Mouse (Mus musculus) heart, embryonic 13.5 days (tissue): Measurements from ENCODE around the gene Wdr66. TPM values are rescaled to one million over a fixed set of nuclear protein-coding genes. Genes with fewer than 3 reads are reported as not detected.
A peak's percentile ranks its signal among the peaks of the same experiment; 100 is the strongest.

ENCODE experiments used
- ATAC-seq: fragments of 200-750 bp; cut with Nextera tagmentation; 2 replicates; pipeline ENCODE4 v1.8.0; 2017; ENCODE audit warnings: moderate TSS enrichment; ENCODE audit not compliant: insufficient number of reproducible peaks, low FRiP score, low TSS enrichment; ENCODE audit errors: extremely low read depth
- H3K27ac ChIP-seq: fragments of 300-500 bp; sonication (generic); replicated peaks from 2 replicates; pipeline ENCODE4 v1.5.1; 2015; ENCODE audit warnings: moderate library complexity, mild to moderate bottlenecking, inconsistent platforms
- H3K27me3 ChIP-seq: fragments of 300-500 bp; sonication (generic); replicated peaks from 2 replicates; pipeline ENCODE4 v1.6.1; 2015; ENCODE audit warnings: mild to moderate bottlenecking, inconsistent platforms
- H3K36me3 ChIP-seq: fragments of 300-500 bp; sonication (generic); 2 replicates; pipeline ENCODE4 v1.6.1; 2015; ENCODE audit warnings: mild to moderate bottlenecking, inconsistent platforms
- H3K4me1 ChIP-seq: fragments of 300-500 bp; sonication (generic); 2 replicates; pipeline ENCODE4 v1.6.1; 2015; ENCODE audit warnings: inconsistent platforms
- H3K4me2 ChIP-seq: fragments of 300-500 bp; sonication (generic); 2 replicates; pipeline ENCODE4 v1.6.1; 2015; ENCODE audit warnings: inconsistent platforms, mild to moderate bottlenecking, moderate library complexity
- H3K4me3 ChIP-seq: fragments of 300-500 bp; sonication (generic); 2 replicates; pipeline ENCODE4 v1.5.1; 2015; ENCODE audit warnings: moderate library complexity, mild to moderate bottlenecking, inconsistent platforms
- H3K9ac ChIP-seq: fragments of 300-500 bp; sonication (generic); 2 replicates; pipeline ENCODE4 v1.6.1; 2015; ENCODE audit warnings: inconsistent platforms, mild to moderate bottlenecking, moderate library complexity
- H3K9me3 ChIP-seq: fragments of 300-500 bp; sonication (generic); 2 replicates; pipeline ENCODE4 v1.6.1; 2016; ENCODE audit warnings: inconsistent platforms
- WGBS: fragments of 180-500 bp; shearing (Covaris S2); methylation state at CpG from one replicate; pipeline ENCODE4 v1.1.7; 2015; ENCODE audit warnings: mixed read lengths; 5-methylcytosine and 5-hydroxymethylcytosine counted together
- polyA plus RNA-seq: library from polyadenylated mRNA; unstranded; fragments of >200 nt; fragmentation: Nextera tagmentation; extraction: Ambion mirVana; gene quantifications from 2 replicates; pipeline ENCODE4 v1.2.1, GENCODE M21; 2015

Wdr66 gene
- polyA plus RNA-seq, 1 experiment from 2014 or later, result 0.91 TPM

GRCm38 (mm10) chr5:123364302-123364971 is 112.5 kb downstream of the Wdr66 start:
- Histone ChIP-seq H3K4me2 (0 out of 2 replicates have a peak overlapping the region, but pooled peaks have one; percentile 10), H3K4me3 (no peak overlapping the region), H3K4me1 (peaks cover 17% of the 10 kb centered on the region), H3K27me3 (no peaks in the 10 kb centered on the region), H3K9me3 (no peaks in the 10 kb centered on the region), H3K9ac (peak overlapping the region; percentile 68), H3K27ac (peak overlapping the region; percentile 92), H3K36me3 (peaks cover 94% of the 10 kb centered on the region)
- WGBS, result 59% methylated on average over 11 of the region's 11 CpGs
- ATAC-seq, result no peak; the same call in 1 of the 2 replicates

- Histone ChIP-seq H3K9ac (no peak overlapping the region), H3K27me3 (no peaks in the 10 kb centered on the region), H3K36me3 (peaks cover 93% of the 10 kb centered on the region), H3K4me2 (no peak overlapping the region), H3K9me3 (no peaks in the 10 kb centered on the region), H3K27ac (no peak overlapping the region), H3K4me1 (peaks cover 12% of the 10 kb centered on the region), H3K4me3 (no peak overlapping the region)
- ATAC-seq, result no peak
- WGBS, result 74% methylated on average over 13 of the region's 13 CpGs
Observed at GRCm38 (mm10) chr5:123368869-123369488, 117.1 kb downstream of the Wdr66 start.

GRCm38 (mm10) chr5:123370049-123370448 is 118.1 kb downstream of the Wdr66 start:
- H3K27me3 ChIP-seq, result no peaks in the 10 kb centered on the region
- H3K4me2 ChIP-seq, result no peak overlapping the region
- no peak overlapping the region for H3K27ac ChIP-seq
- 87% methylated on average over 5 of the region's 5 CpGs for WGBS
- H3K9ac ChIP-seq, result no peak overlapping the region
- no peak for ATAC-seq
- peaks cover 1% of the 10 kb centered on the region; the same call in 1 of the 2 replicates for H3K4me1 ChIP-seq
- H3K4me3 ChIP-seq, result no peak overlapping the region
- H3K9me3 ChIP-seq, result no peaks in the 10 kb centered on the region
- H3K36me3 ChIP-seq, result peaks cover 89% of the 10 kb centered on the region

- Histone ChIP-seq H3K4me2 (no peak overlapping the region), H3K27ac (no peak overlapping the region), H3K9ac (no peak overlapping the region), H3K4me3 (no peak overlapping the region), H3K9me3 (no peaks in the 10 kb centered on the region), H3K4me1 (peaks cover 37% of the 10 kb centered on the region), H3K36me3 (peaks cover 47% of the 10 kb centered on the region), H3K27me3 (no peaks in the 10 kb centered on the region)
- 92% methylated on average over 10 of the region's 10 CpGs for WGBS
- ATAC-seq, result no peak
Observed at GRCm38 (mm10) chr5:123375262-123375661, 123.4 kb downstream of the Wdr66 start.

GRCm38 (mm10) chr5:123375793-123376452 is 124.0 kb downstream of the Wdr66 start:
- H3K4me1 ChIP-seq, result peaks cover 37% of the 10 kb centered on the region
- ATAC-seq, result no peak
- peak overlapping the region; percentile 72; the same call in 1 of the 2 replicates for H3K27ac ChIP-seq
- H3K9me3 ChIP-seq, result no peaks in the 10 kb centered on the region
- 0 out of 2 replicates have a peak, but pooled peaks cover under 1% of the 10 kb centered on the region for H3K27me3 ChIP-seq
- peak overlapping the region; percentile 8; the same call in 1 of the 2 replicates for H3K4me2 ChIP-seq
- no peak overlapping the region for H3K9ac ChIP-seq
- H3K4me3 ChIP-seq, result no peak overlapping the region
- H3K36me3 ChIP-seq, result peaks cover 40% of the 10 kb centered on the region
- 89% methylated on average over 6 of the region's 6 CpGs for WGBS

GRCm38 (mm10) chr5:123376569-123376968 is 124.7 kb downstream of the Wdr66 start:
- Histone ChIP-seq H3K4me3 (no peak overlapping the region), H3K27ac (peak overlapping the region; percentile 72), H3K4me1 (peaks cover 39% of the 10 kb centered on the region), H3K4me2 (peak overlapping the region; percentile 8), H3K9ac (0 out of 2 replicates have a peak overlapping the region, but pooled peaks have one; percentile 28), H3K27me3 (0 out of 2 replicates have a peak, but pooled peaks cover 5% of the 10 kb centered on the region), H3K9me3 (no peaks in the 10 kb centered on the region), H3K36me3 (peaks cover 34% of the 10 kb centered on the region)
- no peak for ATAC-seq
- 31% methylated on average over 10 of the region's 10 CpGs for WGBS

Other genes starting within 250 kb of the Wdr66 start
- gene Orai1, start 237.0 kb upstream of the Wdr66 start, polyA plus RNA-seq, result 19.1 TPM in 2 replicates
- not detected in 2 replicates for gene Morn3, start 205.1 kb upstream of the Wdr66 start, polyA plus RNA-seq
- 11.8 and 12.9 TPM in 2 replicates for gene Tmem120b, start 183.7 kb upstream of the Wdr66 start, polyA plus RNA-seq
- gene Rhof, start 119.4 kb upstream of the Wdr66 start, polyA plus RNA-seq, result 0.94 and 1.7 TPM in 2 replicates
- gene Setd1b, start 109.9 kb upstream of the Wdr66 start, polyA plus RNA-seq, result 6.1 and 6.2 TPM in 2 replicates
- 57.2 and 62.8 TPM in 2 replicates for gene Psmd9, start 82.7 kb upstream of the Wdr66 start, polyA plus RNA-seq
- gene Hpd, start 69.4 kb upstream of the Wdr66 start, polyA plus RNA-seq, result 0.37 and 1.5 TPM in 2 replicates
- gene Bcl7a, start 91.7 kb downstream of the Wdr66 start, polyA plus RNA-seq, result 13.5 and 14.5 TPM in 2 replicates
- 10.9 and 11.7 TPM in 2 replicates for gene Mlxip, start 142.7 kb downstream of the Wdr66 start, polyA plus RNA-seq
- not detected in 2 replicates for gene Lrrc43, start 237.2 kb downstream of the Wdr66 start, polyA plus RNA-seq
- not detected in 2 replicates for gene Il31, start 237.4 kb downstream of the Wdr66 start, polyA plus RNA-seq